Mouse (Mus musculus) left cerebral cortex, adult 11 months (tissue): ENCODE measurements around the gene Pdik1l.

Source experiments
- DNase-seq: peaks from one replicate; pipeline ENCODE4 v3.0.0; 2022; ENCODE audit warnings: low spot score

Gene Pdik1l

GRCm38 (mm10) chr4:134287575-134288025 is at the start of gene Pdik1l:
Gene Pdik1l (minus strand): TSS chr4:134287895.
- peak; percentile 62 for DNase-seq

GRCm38 (mm10) chr4:134330281-134330680 is 42.6 kb upstream of the Pdik1l start:
- no peak for DNase-seq

GRCm38 (mm10) chr4:134328832-134329231 is 41.1 kb upstream of the Pdik1l start:
- DNase-seq: no peak

GRCm38 (mm10) chr4:134328151-134328550 is 40.5 kb upstream of the Pdik1l start:
- no peak for DNase-seq

- DNase-seq: no peak
These were observed 39.3 kb upstream of the Pdik1l start for GRCm38 (mm10) chr4:134326859-134327530.

- DNase-seq: no peak
These were observed 37.0 kb upstream of the Pdik1l start for GRCm38 (mm10) chr4:134324655-134325054.

- DNase-seq: no peak
These were observed 33.8 kb upstream of the Pdik1l start for GRCm38 (mm10) chr4:134321524-134321923.

GRCm38 (mm10) chr4:134319674-134320073 is 32.0 kb upstream of the Pdik1l start:
- DNase-seq: no peak

GRCm38 (mm10) chr4:134319074-134319473 is 31.4 kb upstream of the Pdik1l start:
- DNase-seq: no peak

- DNase-seq: no peak
These were observed 28.7 kb upstream of the Pdik1l start for GRCm38 (mm10) chr4:134316390-134316789.

- no peak for DNase-seq
These were observed 27.8 kb upstream of the Pdik1l start for GRCm38 (mm10) chr4:134315470-134315869.

- no peak for DNase-seq
These were observed 27.2 kb upstream of the Pdik1l start, which contains the start of gene Trim63 for GRCm38 (mm10) chr4:134314876-134315275. Gene Trim63 (plus strand): TSS chr4:134315120.

GRCm38 (mm10) chr4:134314081-134314655 is 26.5 kb upstream of the Pdik1l start:
- DNase-seq: no peak

- DNase-seq: no peak
These were observed 25.2 kb upstream of the Pdik1l start for GRCm38 (mm10) chr4:134312901-134313300.

GRCm38 (mm10) chr4:134312341-134312740 is 24.6 kb upstream of the Pdik1l start:
- DNase-seq: no peak

GRCm38 (mm10) chr4:134311784-134312183 is 24.1 kb upstream of the Pdik1l start:
- DNase-seq: no peak

- no peak for DNase-seq
These were observed 23.0 kb upstream of the Pdik1l start for GRCm38 (mm10) chr4:134310656-134311055.

- DNase-seq: no peak
These were observed 22.4 kb upstream of the Pdik1l start for GRCm38 (mm10) chr4:134310106-134310505.

GRCm38 (mm10) chr4:134307367-134308072 is 19.8 kb upstream of the Pdik1l start:
- peak; percentile 55 for DNase-seq

GRCm38 (mm10) chr4:134306963-134307362 is 19.3 kb upstream of the Pdik1l start:
- no peak for DNase-seq

- no peak for DNase-seq
These were observed 14.4 kb upstream of the Pdik1l start for GRCm38 (mm10) chr4:134302084-134302483.

- peak; percentile 57 for DNase-seq
These were observed 12.6 kb upstream of the Pdik1l start for GRCm38 (mm10) chr4:134300316-134300715.

GRCm38 (mm10) chr4:134299498-134299810 is 11.8 kb upstream of the Pdik1l start:
- no peak for DNase-seq
